Comparison of ENCODE assay signal across 8 mouse cellular contexts in the genomic region with DNA sequence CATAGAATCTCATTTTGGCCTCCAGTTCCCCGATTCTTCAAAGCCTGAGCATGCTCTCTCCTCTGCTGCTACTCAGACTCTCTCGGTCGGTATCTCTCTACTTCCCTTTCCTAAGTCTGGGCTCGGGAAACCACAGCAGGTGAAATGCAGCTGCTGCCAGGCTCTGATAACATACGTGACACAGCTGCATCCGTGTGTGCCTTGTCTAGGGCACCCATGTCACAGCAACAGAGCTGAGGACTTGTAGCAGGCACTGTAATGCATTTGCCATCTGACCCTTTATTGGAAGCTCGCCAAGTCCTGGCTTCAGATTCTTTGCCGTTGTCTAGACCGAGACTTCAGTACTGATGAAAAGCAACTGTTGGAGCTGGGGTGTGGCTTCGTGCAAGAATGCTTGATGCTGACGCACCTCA. TPM values are rescaled to one million over a fixed set of nuclear protein-coding genes. Genes with fewer than 3 reads are reported as not detected.
A peak's percentile ranks its signal among the peaks of the same experiment; 100 is the strongest.
DNase-seq lines count a peak whose midpoint lies in the region; ATAC-seq and TF ChIP-seq lines count a peak whose summit lies in the region.

No protein-coding gene starts in this region.

- no peak for TF ChIP-seq CTCF in kidney, adult 2 months (conservative IDR thresholded peaks at IDR 0.05; ENCODE audit: insufficient read depth, insufficient read length, low read depth, low read length)
- TF ChIP-seq CTCF in stomach, postnatal 0 days (IDR thresholded peaks at IDR 0.05; ENCODE audit: low read depth) = no peak

- H3K9me3 ChIP-seq in kidney, embryonic 16.5 days (ENCODE audit: low read length) = no peaks in the 10 kb centered on the region
- no peaks in the 10 kb centered on the region for H3K9me3 ChIP-seq in stomach, postnatal 0 days (ENCODE audit: control insufficient read depth, low read length)

- TF ChIP-seq POLR2A in kidney, adult 2 months (IDR thresholded peaks at IDR 0.05; ENCODE audit: low read depth, low read length) = no peak

- no peak overlapping the region for H3K4me2 ChIP-seq in kidney, embryonic 16.5 days (replicated peaks; ENCODE audit: low read depth, low read length)
- H3K4me2 ChIP-seq in stomach, postnatal 0 days (replicated peaks; ENCODE audit: low read depth) = 0 out of 2 replicates have a peak overlapping the region, but pooled peaks have one; percentile 11

- no peaks in the 10 kb centered on the region for H3K4me1 ChIP-seq in kidney, adult 2 months (ENCODE audit: control insufficient read depth, insufficient read depth, low read length)
- H3K4me1 ChIP-seq in kidney, embryonic 16.5 days (ENCODE audit: insufficient read depth, low read length) = 0 out of 2 replicates have a peak, but pooled peaks cover 5% of the 10 kb centered on the region
- H3K4me1 ChIP-seq in stomach, postnatal 0 days (replicated peaks; ENCODE audit: control insufficient read depth, insufficient read depth) = no peaks in the 10 kb centered on the region

- WGBS in kidney, adult 2 months = 47% methylated on average over 11 of the region's 11 CpGs
- 35% methylated on average over 11 of the region's 11 CpGs for WGBS in kidney, embryonic 16.5 days
- WGBS in stomach, postnatal 0 days = 25% methylated on average over 11 of the region's 11 CpGs

- no peaks in the 10 kb centered on the region for H3K27me3 ChIP-seq in kidney, adult 2 months (replicated peaks; ENCODE audit: control insufficient read depth, insufficient read depth, low read length)
- H3K27me3 ChIP-seq in kidney, embryonic 16.5 days (ENCODE audit: insufficient read depth, low read length) = no peaks in the 10 kb centered on the region
- H3K27me3 ChIP-seq in stomach, postnatal 0 days (ENCODE audit: control insufficient read depth, insufficient read depth, low read length) = no peaks in the 10 kb centered on the region

- no peak for TF ChIP-seq EP300 in stomach, postnatal 0 days (optimal IDR thresholded peaks at IDR 0.05)

- no peak overlapping the region for H3K4me3 ChIP-seq in kidney, adult 2 months (ENCODE audit: insufficient read depth, low read depth, low read length)
- no peak overlapping the region for H3K4me3 ChIP-seq in kidney, embryonic 16.5 days (ENCODE audit: low read length)
- no peak overlapping the region for H3K4me3 ChIP-seq in stomach, postnatal 0 days (ENCODE audit: low read depth, low read length)

- no peak overlapping the region for H3K9ac ChIP-seq in kidney, embryonic 16.5 days (replicated peaks; ENCODE audit: low read length)
- H3K9ac ChIP-seq in stomach, postnatal 0 days (ENCODE audit: low read length) = no peak overlapping the region

- no peaks in the 10 kb centered on the region; the same call in 1 of the 2 replicates for H3K36me3 ChIP-seq in kidney, adult 2 months (ENCODE audit: control insufficient read depth, insufficient read depth, low read length)
- peaks cover 10% of the 10 kb centered on the region; the same call in 1 of the 2 replicates for H3K36me3 ChIP-seq in kidney, embryonic 16.5 days (ENCODE audit: insufficient read depth, low read length)
- 0 out of 2 replicates have a peak, but pooled peaks cover 2% of the 10 kb centered on the region for H3K36me3 ChIP-seq in stomach, postnatal 0 days (ENCODE audit: control insufficient read depth, insufficient read depth, low read length)

- peak; percentile 15 for DNase-seq in kidney, adult 2 months
- no peak for DNase-seq in kidney, adult 9 months
- peak; percentile 36 for DNase-seq in T-cell, adult 2 months (ENCODE audit: low spot score)
- DNase-seq in stomach, postnatal 0 days (ENCODE audit: low spot score) = peak; percentile 40
- DNase-seq in layer of hippocampus, postnatal 36 days = no peak

- no peak overlapping the region for H3K27ac ChIP-seq in kidney, adult 2 months (ENCODE audit: insufficient read depth, low read depth, low read length)
- no peak overlapping the region for H3K27ac ChIP-seq in kidney, embryonic 16.5 days (ENCODE audit: low read length)
- H3K27ac ChIP-seq in stomach, postnatal 0 days (replicated peaks) = no peak overlapping the region

- ATAC-seq in granulocyte monocyte progenitor cell, adult 5-6 weeks (replicated peaks; ENCODE audit: poor library complexity, severe bottlenecking) = peak; percentile 98
- peak; percentile 82 for ATAC-seq in kidney, embryonic 16.5 days (ENCODE audit: low FRiP score, low TSS enrichment)
- peak; percentile 86 for ATAC-seq in megakaryocyte, adult 5-6 weeks (ENCODE audit: poor library complexity, severe bottlenecking)
- peak; percentile 59; the same call in 1 of the 2 replicates for ATAC-seq in stomach, postnatal 0 days (ENCODE audit: low FRiP score, low TSS enrichment)

RNA-seq across cellular contexts. Expression of a gene that starts 29.5 kb away (rescaled TPM):
- 200 and 241 TPM in 2 replicates for polyA plus RNA-seq in kidney, adult 2 months (2012; rRNA removed)
- 58.2 and 67.4 TPM in 2 replicates for total RNA-seq in granulocyte monocyte progenitor cell, adult 5-6 weeks (2014; fragmentation: Nextera tagmentation)
- 46.5 and 49.3 TPM in 2 replicates for total RNA-seq in granulocyte monocyte progenitor cell, adult 5-6 weeks (2017)
- polyA plus RNA-seq in kidney, embryonic 16.5 days (2015; fragmentation: Nextera tagmentation; extraction: Ambion mirVana) = 110 and 114 TPM in 2 replicates
- 41.6 and 47.2 TPM in 2 replicates for total RNA-seq in megakaryocyte, adult 5-6 weeks (2015)
- total RNA-seq in megakaryocyte, adult 5-6 weeks (2017) = 38.1 and 43.8 TPM in 2 replicates
- 81.2 and 85.7 TPM in 2 replicates for polyA plus RNA-seq in stomach, postnatal 0 days (2015; fragmentation: Nextera tagmentation; extraction: Ambion mirVana)
- total RNA-seq in layer of hippocampus, postnatal 36 days (2021) = 10 to 100 TPM; 45.7 to 53.0 TPM

Comparison
In these comparisons a context has a peak if more than half of its experiments do, and no peak if none do; other contexts are left out.
1. DNase-seq: peak in kidney, adult 2 months (single experiment), T-cell, adult 2 months (single experiment) and stomach, postnatal 0 days (single experiment); none in kidney, adult 9 months (single experiment) and layer of hippocampus, postnatal 36 days (0 of 2).
2. Peak in every context shown above with its lines, with median percentiles within 50 percentile points of each other: ATAC-seq.